Mouse (Mus musculus): ENCODE results near the gene Duoxa2.

Gene Duoxa2

GRCm38 (mm10) chr2:122351931-122352329, 53.2 kb downstream of the Duoxa2 start:
- DNase-seq (ENCODE audit: low spot score in 2 of 2), result peak; percentile 58 to 66
